Mouse (Mus musculus): ENCODE measurements at regions not wholly inside any gene's neighbourhood (a gene's known extent, or its start where the extent isn't known, plus 50 kb on each side); places are given as distances from the start of the nearest gene placed in this dataset.

- no peak overlapping the region for H3K9ac ChIP-seq
- H3K4me3 ChIP-seq (replicated peaks): no peak overlapping the region
- no peak for ATAC-seq (ENCODE audit: low FRiP score)
- no peaks in the 10 kb centered on the region for H3K4me1 ChIP-seq
- H3K9me3 ChIP-seq: no peaks in the 10 kb centered on the region
- no peak overlapping the region for H3K27ac ChIP-seq
- H3K36me3 ChIP-seq (replicated peaks): no peaks in the 10 kb centered on the region
- H3K27me3 ChIP-seq: no peaks in the 10 kb centered on the region
- WGBS: 91% methylated on average over 2 of the region's 2 CpGs
- no peak overlapping the region for H3K4me2 ChIP-seq
Measured at GRCm38 (mm10) chr19:33072299-33072698, 315.0 kb downstream of the Pten start.

- Histone ChIP-seq H3K9me3 (no peaks in the 10 kb centered on the region), H3K4me1 (no peaks in the 10 kb centered on the region), H3K27ac (no peak overlapping the region), H3K4me2 (no peak overlapping the region), H3K9ac (no peak overlapping the region), H3K4me3 (replicated peaks) (no peak overlapping the region), H3K36me3 (replicated peaks) (no peaks in the 10 kb centered on the region), H3K27me3 (no peaks in the 10 kb centered on the region)
- no peak for ATAC-seq (ENCODE audit: low FRiP score)
- 89% methylated on average over 4 of the region's 4 CpGs for WGBS
Measured at GRCm38 (mm10) chr19:33074907-33075306, 317.2 kb downstream of the Rnls start.

- Histone ChIP-seq H3K36me3 (replicated peaks) (no peaks in the 10 kb centered on the region), H3K27me3 (no peaks in the 10 kb centered on the region), H3K4me2 (no peak overlapping the region), H3K9me3 (no peaks in the 10 kb centered on the region), H3K4me3 (replicated peaks) (no peak overlapping the region), H3K27ac (no peak overlapping the region), H3K4me1 (no peaks in the 10 kb centered on the region), H3K9ac (no peak overlapping the region)
- WGBS: 90% methylated on average over 4 of the region's 4 CpGs
- no peak for ATAC-seq (ENCODE audit: low FRiP score)
Measured at GRCm38 (mm10) chr19:33078681-33079360, 313.3 kb downstream of the Rnls start.

- Histone ChIP-seq H3K4me2 (no peak overlapping the region), H3K27ac (no peak overlapping the region), H3K4me3 (replicated peaks) (no peak overlapping the region), H3K27me3 (no peaks in the 10 kb centered on the region), H3K9me3 (no peaks in the 10 kb centered on the region), H3K9ac (no peak overlapping the region), H3K36me3 (replicated peaks) (no peaks in the 10 kb centered on the region), H3K4me1 (no peaks in the 10 kb centered on the region)
- WGBS: 83% methylated on average over 2 of the region's 2 CpGs
- ATAC-seq (ENCODE audit: low FRiP score): no peak
Measured at GRCm38 (mm10) chr19:33079959-33080358, 312.1 kb downstream of the Rnls start.

DNA sequence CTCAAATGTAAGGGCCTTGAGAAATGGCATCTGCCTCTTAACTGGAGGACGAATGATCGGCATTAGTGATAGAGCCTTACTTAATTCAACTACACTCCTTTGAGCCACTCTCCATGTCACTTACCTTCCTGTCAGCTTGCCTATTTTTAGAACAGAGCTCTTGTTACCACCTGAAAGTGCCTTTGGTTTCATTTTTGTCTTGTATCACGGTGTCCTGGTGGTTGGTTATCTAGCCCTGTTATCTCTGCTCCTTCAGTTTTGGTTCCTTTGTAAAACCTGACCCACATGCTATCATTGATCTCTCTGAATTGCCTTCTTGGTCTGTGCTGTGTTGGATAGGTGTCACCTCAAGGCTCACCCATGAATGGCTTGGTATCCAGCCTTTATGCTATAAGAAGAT, 310.6 kb downstream of the Rnls start:
- Histone ChIP-seq H3K36me3 (replicated peaks) (no peaks in the 10 kb centered on the region), H3K9ac (no peak overlapping the region), H3K4me2 (no peak overlapping the region), H3K27me3 (no peaks in the 10 kb centered on the region), H3K4me3 (replicated peaks) (no peak overlapping the region), H3K9me3 (no peaks in the 10 kb centered on the region), H3K4me1 (no peaks in the 10 kb centered on the region), H3K27ac (no peak overlapping the region)
- 91% methylated on average over 3 of the region's 3 CpGs for WGBS
- no peak for ATAC-seq (ENCODE audit: low FRiP score)

GRCm38 (mm10) chr19:33083371-33083770, 308.7 kb downstream of the Rnls start:
- Histone ChIP-seq H3K4me1 (no peaks in the 10 kb centered on the region), H3K27ac (no peak overlapping the region), H3K4me3 (replicated peaks) (no peak overlapping the region), H3K9ac (no peak overlapping the region), H3K9me3 (no peaks in the 10 kb centered on the region), H3K4me2 (no peak overlapping the region), H3K27me3 (no peaks in the 10 kb centered on the region), H3K36me3 (replicated peaks) (no peaks in the 10 kb centered on the region)
- 76% methylated on average over 2 of the region's 2 CpGs for WGBS
- ATAC-seq (ENCODE audit: low FRiP score): no peak

GRCm38 (mm10) chr19:33084683-33085082, 307.4 kb downstream of the Rnls start:
- Histone ChIP-seq H3K27me3 (no peaks in the 10 kb centered on the region), H3K36me3 (replicated peaks) (no peaks in the 10 kb centered on the region), H3K9me3 (no peaks in the 10 kb centered on the region), H3K4me3 (replicated peaks) (no peak overlapping the region), H3K4me1 (no peaks in the 10 kb centered on the region), H3K4me2 (no peak overlapping the region), H3K27ac (no peak overlapping the region), H3K9ac (no peak overlapping the region)
- ATAC-seq (ENCODE audit: low FRiP score): no peak
- WGBS: 91% methylated on average over 5 of the region's 5 CpGs
